Mouse (Mus musculus) G1E (cell line): Measurements from ENCODE around the gene Jarid2.

Experiments
- CTCF ChIP-seq: IDR thresholded peaks from 2 replicates; pipeline ENCODE4 v1.5.1; 2012; ENCODE audit warnings: low read depth, low read length, inconsistent platforms, mixed read lengths
- GATA1 ChIP-seq: IDR thresholded peaks from 2 replicates; pipeline ENCODE4 v1.6.1; 2012; ENCODE audit warnings: borderline replicate concordance, low read length, inconsistent platforms, mixed read lengths
- POLR2AphosphoS5 ChIP-seq: IDR thresholded peaks from 2 replicates; pipeline ENCODE4 v1.6.1; 2012; ENCODE audit warnings: low read depth, low read length, inconsistent platforms; ENCODE audit not compliant: insufficient replicate concordance
- TAL1 ChIP-seq: conservative IDR thresholded peaks from 2 replicates; pipeline ENCODE4 v1.6.1; 2012; ENCODE audit warnings: low read depth, low read length, inconsistent platforms, mixed read lengths

DNA sequence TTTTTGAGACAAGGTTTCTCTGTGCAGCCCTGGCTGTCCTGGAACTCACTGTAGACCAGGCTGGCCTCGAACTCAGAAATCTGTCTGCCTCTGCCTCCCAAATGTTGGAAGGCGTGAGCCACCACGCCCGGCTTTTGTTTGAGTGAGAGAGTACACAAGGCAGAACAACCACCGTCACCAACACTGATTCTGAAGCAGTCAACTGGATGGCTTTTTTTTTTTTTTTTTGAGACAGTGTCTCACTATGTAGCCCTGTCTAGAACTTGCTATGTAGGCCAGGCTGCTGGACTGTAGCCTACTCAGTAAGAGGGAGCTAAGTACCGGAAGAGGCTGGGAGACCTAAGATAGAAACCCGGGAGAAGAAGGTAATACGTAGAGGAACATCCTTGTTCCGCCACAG, 11.4 kb upstream of the Jarid2 start:
- no peak for TF ChIP-seq CTCF
- TF ChIP-seq TAL1: no peak
- no peak for TF ChIP-seq POLR2AphosphoS5
- TF ChIP-seq GATA1: no peak
